In genomic region chr5:141202276-141203065, GRCm38 (mm10) we compare ENCODE assay signal across 13 mouse cellular contexts. TPM values are rescaled to one million over a fixed set of nuclear protein-coding genes. Genes with fewer than 3 reads are reported as not detected.
A peak's percentile ranks its signal among the peaks of the same experiment; 100 is the strongest.
DNase-seq lines count a peak whose midpoint lies in the region; ATAC-seq lines count a peak whose summit lies in the region.
"Had no signal": no experiment of that assay in that cellular context is flagged by ENCODE, and none has a peak within 500 bp of the region (broad histone marks: within the 10 kb centered on the region; RNA-seq: fewer than 3 reads in every experiment).

No protein-coding gene starts in this region.

- peak overlapping the region; percentile 64; the same call in 1 of the 2 replicates for H3K27ac ChIP-seq in intestine, embryonic 14.5 days (ENCODE audit: low read depth)
- no peak overlapping the region for H3K27ac ChIP-seq in intestine, embryonic 15.5 days
- H3K27ac ChIP-seq: liver, embryonic 12.5 days had no signal

- WGBS in intestine, embryonic 14.5 days, result 70% methylated on average over 11 of the region's 11 CpGs
- 74% methylated on average over 11 of the region's 11 CpGs for WGBS in intestine, embryonic 15.5 days

- no peaks in the 10 kb centered on the region for H3K36me3 ChIP-seq in intestine, embryonic 14.5 days (ENCODE audit: control insufficient read depth, insufficient read depth, low read length)
- H3K36me3 ChIP-seq in intestine, embryonic 15.5 days, result no peaks in the 10 kb centered on the region
- H3K36me3 ChIP-seq: G1E; liver, embryonic 12.5 days had no signal

- no peak overlapping the region for H3K9ac ChIP-seq in intestine, embryonic 14.5 days (ENCODE audit: low read length)
- H3K9ac ChIP-seq in intestine, embryonic 15.5 days, result no peak overlapping the region
- H3K9ac ChIP-seq: liver, embryonic 12.5 days had no signal

- no peak for ATAC-seq in intestine, embryonic 14.5 days (replicated peaks; ENCODE audit: low FRiP score, low TSS enrichment, low read depth)
- ATAC-seq in intestine, embryonic 15.5 days, result no peak
- ATAC-seq in granulocyte monocyte progenitor cell, adult 5-6 weeks (replicated peaks; ENCODE audit: poor library complexity, severe bottlenecking), result no peak
- ATAC-seq: liver, embryonic 12.5 days had no signal

- no peaks in the 10 kb centered on the region for H3K9me3 ChIP-seq in intestine, embryonic 14.5 days (ENCODE audit: control insufficient read depth, low read length)
- no peaks in the 10 kb centered on the region for H3K9me3 ChIP-seq in intestine, embryonic 15.5 days
- H3K9me3 ChIP-seq: liver, embryonic 12.5 days had no signal

- no peak for DNase-seq in intestine, embryonic 14.5 days (ENCODE audit: low spot score)
- peak; percentile 46 for DNase-seq in 3134 (ENCODE audit: extremely low read depth, insufficient read length, low spot score)
- peak; percentile 3 for DNase-seq in 3T3-L1 (ENCODE audit: low read depth, low spot score)
- peak; percentile 11 for DNase-seq in gastrocnemius, postnatal 25 days
- DNase-seq in heart, adult 18-20 months, result no peak
- DNase-seq: cerebellum, adult 9-11 months; kidney, adult 2 months; lung, postnatal 10 days had no signal

- no peak overlapping the region for H3K4me3 ChIP-seq in intestine, embryonic 14.5 days (ENCODE audit: low read depth, low read length)
- H3K4me3 ChIP-seq in intestine, embryonic 15.5 days (replicated peaks), result no peak overlapping the region
- H3K4me3 ChIP-seq: liver, embryonic 12.5 days had no signal

- H3K27me3 ChIP-seq in intestine, embryonic 14.5 days (replicated peaks; ENCODE audit: control insufficient read depth, insufficient read depth, low read length), result no peaks in the 10 kb centered on the region
- H3K27me3 ChIP-seq in intestine, embryonic 15.5 days (replicated peaks), result no peaks in the 10 kb centered on the region
- H3K27me3 ChIP-seq: liver, embryonic 12.5 days had no signal

- H3K4me2 ChIP-seq in intestine, embryonic 14.5 days (ENCODE audit: low read length), result no peak overlapping the region
- no peak overlapping the region for H3K4me2 ChIP-seq in intestine, embryonic 15.5 days (replicated peaks)
- H3K4me2 ChIP-seq: liver, embryonic 12.5 days; midbrain, embryonic 11.5 days had no signal

- H3K4me1 ChIP-seq in intestine, embryonic 14.5 days (replicated peaks; ENCODE audit: control insufficient read depth, insufficient read depth, low read length), result no peaks in the 10 kb centered on the region; the same call in 1 of the 2 replicates
- 0 out of 2 replicates have a peak, but pooled peaks cover 2% of the 10 kb centered on the region for H3K4me1 ChIP-seq in intestine, embryonic 15.5 days (replicated peaks)
- H3K4me1 ChIP-seq: liver, embryonic 12.5 days had no signal

RNA-seq across cellular contexts. Expression of gene Sdk1, which starts 38.8 kb away (rescaled TPM):
- 4.8 and 5.2 TPM in 2 replicates for polyA plus RNA-seq in intestine, embryonic 14.5 days (2014; fragmentation: Nextera tagmentation; extraction: Ambion mirVana)
- polyA plus RNA-seq in intestine, embryonic 15.5 days (2015; fragmentation: Nextera tagmentation; extraction: Ambion mirVana), result 2.5 and 2.7 TPM in 2 replicates
- total RNA-seq in gastrocnemius, postnatal 25 days (2021), result 1 to 10 TPM; 2.3 to 2.5 TPM
- total RNA-seq in granulocyte monocyte progenitor cell, adult 5-6 weeks (2014; fragmentation: Nextera tagmentation), result not detected in 2 replicates
- not detected in 2 replicates for total RNA-seq in granulocyte monocyte progenitor cell, adult 5-6 weeks (2017)
- 1 to 10 TPM in 1 of 2 experiments, under 1 TPM in 1; 0.47 to 1.7 TPM for total RNA-seq in heart, adult 18-20 months (2021)
- polyA plus RNA-seq: G1E had no signal

Comparison
In these comparisons a context has a peak if more than half of its experiments do, and no peak if none do; other contexts are left out.
1. DNase-seq: peak in 3134 (single experiment), 3T3-L1 (single experiment) and gastrocnemius, postnatal 25 days (single experiment); none in intestine, embryonic 14.5 days (single experiment) and heart, adult 18-20 months (0 of 2).